Mouse (Mus musculus) neural tube, postnatal 0 days (tissue): Measurements from ENCODE around the gene 4930452B06Rik. TPM values are rescaled to one million over a fixed set of nuclear protein-coding genes. Genes with fewer than 3 reads are reported as not detected.

Experiments
- polyA plus RNA-seq: library from polyadenylated mRNA; unstranded; fragments of >200 nt; fragmentation: Nextera tagmentation; extraction: Ambion mirVana; gene quantifications from 2 replicates; pipeline ENCODE4 v1.2.1, GENCODE M21; 2015

Gene 4930452B06Rik
- 6.9 TPM in 2 replicates for polyA plus RNA-seq

GRCm38 (mm10) chr14:8665636-8666411 lies at the start of gene 4930452B06Rik:
Gene 4930452B06Rik, minus strand, starts transcription at chr14:8666240.

